Mouse (Mus musculus): ENCODE data around the gene Gm39566. TPM values are rescaled to one million over a fixed set of nuclear protein-coding genes. Genes with fewer than 3 reads are reported as not detected.
A peak's percentile ranks its signal among the peaks of the same experiment; 100 is the strongest.

The Gm39566 gene
- polyA plus RNA-seq, 1 experiment from 2014 or later = not detected

- peaks cover 59% of the 10 kb centered on the region for H3K4me1 ChIP-seq
- under 1% methylated on average over 12 of the region's 12 CpGs for WGBS
- no peaks in the 10 kb centered on the region for H3K9me3 ChIP-seq
- H3K36me3 ChIP-seq (replicated peaks) = no peaks in the 10 kb centered on the region
- peak overlapping the region; percentile 76 for H3K27ac ChIP-seq
- ATAC-seq (replicated peaks) = no peak; the same call in 1 of the 2 replicates
- H3K4me3 ChIP-seq = peak overlapping the region; percentile 74
- peak overlapping the region; percentile 66 for H3K9ac ChIP-seq
- H3K27me3 ChIP-seq (replicated peaks) = peaks cover 23% of the 10 kb centered on the region
- peak overlapping the region; percentile 86 for H3K4me2 ChIP-seq
These were observed 11.8 kb downstream of the Gm39566 start for GRCm38 (mm10) chr11:69803328-69803727.

GRCm38 (mm10) chr11:69802648-69803105 is 12.4 kb downstream of the Gm39566 start:
- no peaks in the 10 kb centered on the region for H3K9me3 ChIP-seq
- 0% methylated on average over 28 of the region's 33 CpGs for WGBS
- peak overlapping the region; percentile 66 for H3K9ac ChIP-seq
- peak overlapping the region; percentile 74 for H3K4me3 ChIP-seq
- no peaks in the 10 kb centered on the region for H3K36me3 ChIP-seq (replicated peaks)
- peaks cover 23% of the 10 kb centered on the region for H3K27me3 ChIP-seq (replicated peaks)
- peaks cover 59% of the 10 kb centered on the region for H3K4me1 ChIP-seq
- H3K4me2 ChIP-seq = peak overlapping the region; percentile 86
- ATAC-seq (replicated peaks) = peak; percentile 16; the same call in 1 of the 2 replicates
- H3K27ac ChIP-seq = peak overlapping the region; percentile 76

- Histone ChIP-seq H3K4me1 (peaks cover 59% of the 10 kb centered on the region), H3K36me3 (replicated peaks) (no peaks in the 10 kb centered on the region), H3K4me3 (peak within 1 kb of the TSS; percentile 74), H3K27me3 (replicated peaks) (peaks cover 19% of the 10 kb centered on the region), H3K9me3 (no peaks in the 10 kb centered on the region), H3K27ac (peak within 1 kb of the TSS; percentile 98), H3K9ac (peak within 1 kb of the TSS; percentile 66), H3K4me2 (peak within 1 kb of the TSS; percentile 86)
- ATAC-seq (replicated peaks) = 0 out of 2 replicates have a peak, but pooled peaks have one; percentile 1
- under 1% methylated on average over 32 of the region's 33 CpGs for WGBS
These were observed 13.6 kb downstream of the Gm39566 start, which contains the start of gene Fgf11 for GRCm38 (mm10) chr11:69801379-69801977. Gene Fgf11, minus strand, starts transcription at chr11:69801857.

GRCm38 (mm10) chr11:69800392-69801197 is 14.5 kb downstream of the Gm39566 start:
- H3K4me1 ChIP-seq = peaks cover 64% of the 10 kb centered on the region
- H3K4me2 ChIP-seq = peak overlapping the region; percentile 86
- peak overlapping the region; percentile 66 for H3K9ac ChIP-seq
- H3K4me3 ChIP-seq = peak overlapping the region; percentile 74
- peak overlapping the region; percentile 98 for H3K27ac ChIP-seq
- under 1% methylated on average over 36 of the region's 36 CpGs for WGBS
- ATAC-seq (replicated peaks) = peak; percentile 78
- no peaks in the 10 kb centered on the region for H3K9me3 ChIP-seq
- H3K36me3 ChIP-seq (replicated peaks) = no peaks in the 10 kb centered on the region
- peaks cover 19% of the 10 kb centered on the region for H3K27me3 ChIP-seq (replicated peaks)

GRCm38 (mm10) chr11:69800138-69800391 is 15.0 kb downstream of the Gm39566 start:
- ATAC-seq (replicated peaks) = peak; percentile 27
- Histone ChIP-seq H3K4me2 (peak overlapping the region; percentile 86), H3K27me3 (replicated peaks) (peaks cover 17% of the 10 kb centered on the region), H3K9me3 (no peaks in the 10 kb centered on the region), H3K4me3 (peak overlapping the region; percentile 74), H3K36me3 (replicated peaks) (no peaks in the 10 kb centered on the region), H3K27ac (peak overlapping the region; percentile 98), H3K4me1 (peaks cover 64% of the 10 kb centered on the region), H3K9ac (peak overlapping the region; percentile 66)
- WGBS = 0% methylated on average over 11 of the region's 11 CpGs

GRCm38 (mm10) chr11:69799394-69800137 is 15.5 kb downstream of the Gm39566 start:
- ATAC-seq (replicated peaks) = no peak
- 8% methylated on average over 11 of the region's 12 CpGs for WGBS
- H3K4me2 ChIP-seq = peak overlapping the region; percentile 86
- H3K27me3 ChIP-seq (replicated peaks) = peaks cover 12% of the 10 kb centered on the region
- no peaks in the 10 kb centered on the region for H3K9me3 ChIP-seq
- H3K4me1 ChIP-seq = peaks cover 59% of the 10 kb centered on the region
- H3K36me3 ChIP-seq (replicated peaks) = no peaks in the 10 kb centered on the region
- H3K9ac ChIP-seq = peak overlapping the region; percentile 66
- peak overlapping the region; percentile 74 for H3K4me3 ChIP-seq
- H3K27ac ChIP-seq = peak overlapping the region; percentile 98

- WGBS = 74% methylated on average over 7 of the region's 7 CpGs
- Histone ChIP-seq H3K9me3 (no peaks in the 10 kb centered on the region), H3K4me2 (no peak overlapping the region), H3K4me3 (no peak overlapping the region), H3K36me3 (replicated peaks) (no peaks in the 10 kb centered on the region), H3K27ac (no peak overlapping the region), H3K4me1 (peaks cover 43% of the 10 kb centered on the region), H3K27me3 (replicated peaks) (peaks cover 14% of the 10 kb centered on the region; the same call in 1 of the 2 replicates), H3K9ac (no peak overlapping the region)
- no peak for ATAC-seq (replicated peaks)
These were observed 17.2 kb downstream of the Gm39566 start for GRCm38 (mm10) chr11:69797924-69798323.

- Histone ChIP-seq H3K9ac (no peak overlapping the region), H3K27ac (no peak overlapping the region), H3K36me3 (replicated peaks) (no peaks in the 10 kb centered on the region), H3K4me1 (peaks cover 24% of the 10 kb centered on the region), H3K4me3 (peak overlapping the region; percentile 43), H3K4me2 (peak overlapping the region; percentile 75), H3K27me3 (replicated peaks) (peaks cover 14% of the 10 kb centered on the region; the same call in 1 of the 2 replicates), H3K9me3 (no peaks in the 10 kb centered on the region)
- WGBS = 3% methylated on average over 13 of the region's 13 CpGs
- no peak for ATAC-seq (replicated peaks)
These were observed 19.1 kb downstream of the Gm39566 start for GRCm38 (mm10) chr11:69795983-69796435.

- H3K4me3 ChIP-seq = peak within 1 kb of the TSS; percentile 43
- peaks cover 14% of the 10 kb centered on the region; the same call in 1 of the 2 replicates for H3K27me3 ChIP-seq (replicated peaks)
- H3K9ac ChIP-seq = peak within 1 kb of the TSS; percentile 25
- H3K9me3 ChIP-seq = no peaks in the 10 kb centered on the region
- no peaks in the 10 kb centered on the region for H3K36me3 ChIP-seq (replicated peaks)
- peaks cover 21% of the 10 kb centered on the region for H3K4me1 ChIP-seq
- peak; percentile 90 for ATAC-seq (replicated peaks)
- H3K27ac ChIP-seq = no peak within 1 kb of the TSS
- 2% methylated on average over 52 of the region's 52 CpGs for WGBS
- H3K4me2 ChIP-seq = peak within 1 kb of the TSS; percentile 75
These were observed 19.7 kb downstream of the Gm39566 start, which contains the start of gene Chrnb1 for GRCm38 (mm10) chr11:69795168-69795982. Gene Chrnb1, minus strand, starts transcription at chr11:69795943.

- Histone ChIP-seq H3K9me3 (no peaks in the 10 kb centered on the region), H3K4me1 (peaks cover 8% of the 10 kb centered on the region), H3K36me3 (replicated peaks) (no peaks in the 10 kb centered on the region), H3K27me3 (replicated peaks) (peaks cover 14% of the 10 kb centered on the region; the same call in 1 of the 2 replicates), H3K9ac (no peak overlapping the region), H3K27ac (no peak overlapping the region), H3K4me2 (no peak overlapping the region), H3K4me3 (no peak overlapping the region)
- 66% methylated on average over 5 of the region's 5 CpGs for WGBS
- no peak for ATAC-seq (replicated peaks)
These were observed 21.7 kb downstream of the Gm39566 start for GRCm38 (mm10) chr11:69793429-69793828.

- Histone ChIP-seq H3K9ac (no peak overlapping the region), H3K4me1 (peaks cover 8% of the 10 kb centered on the region), H3K4me3 (no peak overlapping the region), H3K36me3 (replicated peaks) (no peaks in the 10 kb centered on the region), H3K9me3 (no peaks in the 10 kb centered on the region), H3K27ac (no peak overlapping the region), H3K4me2 (no peak overlapping the region), H3K27me3 (replicated peaks) (peaks cover 14% of the 10 kb centered on the region; the same call in 1 of the 2 replicates)
- 71% methylated on average over 5 of the region's 5 CpGs for WGBS
- ATAC-seq (replicated peaks) = no peak
These were observed 23.7 kb downstream of the Gm39566 start for GRCm38 (mm10) chr11:69791420-69791819.

All from midbrain, embryonic 15.5 days (tissue).